Mouse (Mus musculus) adrenal gland, adult 8-10 months (tissue): ENCODE measurements at regions not wholly inside any gene's neighbourhood (a gene's known extent, or its start where the extent isn't known, plus 50 kb on each side); places are given as distances from the start of the nearest gene placed in this dataset.

Source experiments
- DNase-seq: peaks from one replicate; pipeline ENCODE4 v3.0.0; 2022

DNA sequence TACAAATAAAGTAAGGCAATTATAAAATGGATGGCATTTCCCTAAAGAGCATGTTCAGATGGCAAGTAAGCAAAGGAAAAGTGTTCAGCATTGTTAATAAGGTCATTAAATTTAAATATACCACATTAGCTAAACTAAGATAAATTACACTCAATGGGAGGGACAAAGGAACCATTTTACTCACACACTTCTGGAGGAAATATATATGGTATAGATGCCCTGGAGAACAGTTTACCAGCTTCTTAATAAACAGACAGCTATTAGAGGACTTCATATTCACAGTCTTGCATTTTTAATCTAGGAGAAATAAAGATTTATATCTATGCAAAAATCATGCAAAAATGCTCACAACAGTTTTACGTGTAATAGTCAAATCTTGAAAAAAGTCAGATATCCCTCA is 183.8 kb downstream of the Dthd1 start:
- DNase-seq = no peak

GRCm38 (mm10) chr5:63034446-63034845 is 220.8 kb downstream of the Dthd1 start:
- DNase-seq = no peak

GRCm38 (mm10) chr5:63045751-63046150 is 232.1 kb downstream of the Dthd1 start:
- DNase-seq = no peak

DNA sequence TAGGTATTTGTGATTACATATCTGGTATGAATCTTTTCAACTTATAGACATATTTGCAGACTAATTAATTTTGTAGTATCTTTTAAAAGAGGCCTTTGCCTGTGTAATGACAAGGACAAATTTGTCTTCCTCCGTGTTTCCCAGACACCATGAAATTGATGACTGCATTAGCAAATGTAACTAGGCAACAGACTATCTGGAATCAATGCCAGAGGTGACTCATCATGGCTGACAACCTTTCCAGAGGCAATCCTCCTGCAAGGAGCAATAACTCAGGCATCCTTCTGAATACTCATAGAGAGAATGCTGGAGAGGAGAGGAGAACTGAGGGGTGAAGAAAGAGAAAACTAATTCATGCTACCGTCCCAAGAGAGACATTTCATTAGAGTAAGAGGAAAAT is 249.7 kb downstream of the Dthd1 start:
- DNase-seq = no peak

GRCm38 (mm10) chr5:63066872-63067271 is 253.2 kb downstream of the Dthd1 start:
- DNase-seq = no peak

DNA sequence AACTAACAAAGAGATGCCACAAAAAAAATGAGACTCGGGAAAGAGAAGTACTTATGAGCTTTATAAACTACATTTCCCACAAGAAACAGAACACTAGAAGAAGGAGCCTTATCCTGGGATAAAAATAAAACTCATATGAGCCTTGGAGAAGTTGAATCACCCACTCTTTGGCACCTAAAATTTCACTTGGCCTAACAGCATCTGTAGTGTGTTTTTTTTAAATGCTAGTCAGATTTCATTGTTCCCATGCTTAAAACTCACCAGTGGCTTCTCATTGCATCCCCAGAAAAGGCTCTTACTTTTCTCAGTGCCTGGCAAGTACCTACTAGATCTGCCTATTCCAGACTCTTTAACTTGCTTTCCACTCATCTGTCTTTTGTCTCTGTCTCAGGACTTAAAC is 284.5 kb downstream of the Dthd1 start:
- no peak for DNase-seq

GRCm38 (mm10) chr5:63132552-63132951 is 318.9 kb downstream of the Dthd1 start:
- no peak for DNase-seq

DNA sequence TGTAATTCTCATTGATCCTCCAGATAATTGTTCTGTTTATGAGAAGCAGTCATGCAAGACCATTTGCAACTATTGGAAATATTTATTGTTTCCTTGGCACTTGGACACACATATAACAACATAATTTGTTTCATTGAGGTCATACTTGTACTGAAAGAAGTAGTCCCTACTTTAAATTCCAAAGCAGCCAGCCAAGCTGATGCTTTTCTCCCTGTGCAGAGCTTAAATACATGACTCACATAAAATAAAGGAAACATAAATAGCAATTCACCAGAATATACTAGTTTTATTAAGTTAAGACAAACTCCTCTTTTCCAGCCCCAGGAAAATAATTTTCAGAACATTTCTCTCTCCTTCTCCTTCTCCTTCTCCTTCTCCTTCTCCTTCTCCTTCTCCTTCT is 324.3 kb downstream of the Dthd1 start:
- no peak for DNase-seq

- no peak for DNase-seq
Observed at GRCm38 (mm10) chr5:63169687-63170086, 356.1 kb downstream of the Dthd1 start.

DNA sequence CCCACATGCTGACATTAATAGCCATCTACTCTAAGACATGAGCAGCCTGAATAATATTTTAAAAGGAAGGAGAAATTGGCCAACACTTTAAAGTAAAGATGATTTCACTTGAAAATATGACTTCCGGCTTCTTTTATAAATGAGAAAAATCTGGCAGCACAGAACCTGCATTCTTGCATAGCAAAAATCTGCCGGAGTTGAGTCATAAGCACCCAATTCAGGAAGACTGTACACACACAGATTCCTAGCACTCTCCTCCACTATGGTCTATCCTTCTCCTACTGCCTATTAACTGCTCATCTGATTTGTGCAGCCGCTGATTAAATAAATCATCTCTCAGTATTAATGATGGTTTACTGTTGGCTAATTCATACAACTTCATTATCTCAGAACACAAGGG is 356.9 kb downstream of the Dthd1 start:
- no peak for DNase-seq

GRCm38 (mm10) chr5:63213381-63213780 is 399.8 kb downstream of the Dthd1 start:
- DNase-seq = no peak

- no peak for DNase-seq
Observed at GRCm38 (mm10) chr5:63219467-63219866, 405.8 kb downstream of the Dthd1 start.

GRCm38 (mm10) chr5:63262568-63262967 is 386.3 kb upstream of the Nwd2 start:
- peak; percentile 1 for DNase-seq
